Mouse (Mus musculus) embryonic facial prominence, embryonic 15.5 days (tissue): Measurements from ENCODE around the gene 1110051M20Rik. TPM values are rescaled to one million over a fixed set of nuclear protein-coding genes. Genes with fewer than 3 reads are reported as not detected.
"Not testable (repeated sequence)": the region's sequence is repeated elsewhere in the genome, so short reads cannot be mapped to it uniquely, and the experiment has no call there.

Experiments used
- ATAC-seq: fragments of 200-750 bp; cut with Nextera tagmentation; 2 replicates; pipeline ENCODE4 v1.8.0; 2017; ENCODE audit warnings: low read depth, moderate TSS enrichment; ENCODE audit not compliant: insufficient number of reproducible peaks, low FRiP score, low TSS enrichment
- H3K27ac ChIP-seq: fragments of 300-500 bp; sonication (generic); replicated peaks from 2 replicates; pipeline ENCODE4 v1.5.1; 2015; ENCODE audit warnings: mild to moderate bottlenecking, inconsistent platforms
- H3K27me3 ChIP-seq: fragments of 300-500 bp; sonication (generic); 2 replicates; pipeline ENCODE4 v1.6.1; 2015; ENCODE audit warnings: inconsistent platforms
- H3K36me3 ChIP-seq: fragments of 300-500 bp; sonication (generic); 2 replicates; pipeline ENCODE4 v1.6.1; 2015; ENCODE audit warnings: mild to moderate bottlenecking, inconsistent platforms
- H3K4me1 ChIP-seq: fragments of 300-500 bp; sonication (generic); 2 replicates; pipeline ENCODE4 v1.6.1; 2015; ENCODE audit warnings: inconsistent platforms
- H3K4me2 ChIP-seq: fragments of 300-500 bp; sonication (generic); replicated peaks from 2 replicates; pipeline ENCODE4 v1.6.1; 2015; ENCODE audit warnings: mild to moderate bottlenecking, inconsistent platforms
- H3K4me3 ChIP-seq: fragments of 300-500 bp; sonication (generic); replicated peaks from 2 replicates; pipeline ENCODE4 v1.5.1; 2015; ENCODE audit warnings: mild to moderate bottlenecking, inconsistent platforms
- H3K9ac ChIP-seq: fragments of 300-500 bp; sonication (generic); 2 replicates; pipeline ENCODE4 v1.6.1; 2015; ENCODE audit warnings: inconsistent platforms
- H3K9me3 ChIP-seq: fragments of 300-500 bp; sonication (generic); replicated peaks from 2 replicates; pipeline ENCODE4 v1.6.1; 2016; ENCODE audit warnings: inconsistent platforms
- WGBS: fragments of 180-500 bp; shearing (Covaris S2); methylation state at CpG from one replicate; pipeline ENCODE4 v1.1.7; 2015; 5-methylcytosine and 5-hydroxymethylcytosine counted together
- microRNA-seq: library from miRNA; unstranded; fragments of <30 nt; microRNA quantifications from one replicate; pipeline ENCODE4, GENCODE M21; 2016; ENCODE audit warnings: borderline number of aligned reads
- polyA plus RNA-seq: library from polyadenylated mRNA; unstranded; fragments of >200 nt; fragmentation: Nextera tagmentation; extraction: Ambion mirVana; gene quantifications from 2 replicates; pipeline ENCODE4 v1.2.1, GENCODE M21; 2015

Gene 1110051M20Rik
- polyA plus RNA-seq, 1 experiment from 2014 or later: 68.0 TPM

- H3K9ac ChIP-seq: no peak overlapping the region
- no peak for ATAC-seq
- H3K9me3 ChIP-seq: no peaks in the 10 kb centered on the region
- H3K4me2 ChIP-seq: no peak overlapping the region
- H3K27me3 ChIP-seq: no peaks in the 10 kb centered on the region
- no peak overlapping the region for H3K27ac ChIP-seq
- WGBS: 58% methylated on average over 5 of the region's 5 CpGs
- no peak overlapping the region for H3K4me3 ChIP-seq
- 0 out of 2 replicates have a peak, but pooled peaks cover 3% of the 10 kb centered on the region for H3K4me1 ChIP-seq
- H3K36me3 ChIP-seq: no peaks in the 10 kb centered on the region
These were observed 202.0 kb downstream of the 1110051M20Rik start for GRCm38 (mm10) chr2:91242547-91242946.

GRCm38 (mm10) chr2:91237511-91238080, 206.9 kb downstream of the 1110051M20Rik start:
- WGBS: 19% methylated on average over 4 of the region's 4 CpGs
- Histone ChIP-seq H3K4me2 (peak overlapping the region; percentile 84), H3K4me3 (peak overlapping the region; percentile 70), H3K9ac (0 out of 2 replicates have a peak overlapping the region, but pooled peaks have one; percentile 51), H3K27ac (peak overlapping the region; percentile 96)
- H3K27me3 ChIP-seq, H3K9me3 ChIP-seq, H3K4me1 ChIP-seq, H3K36me3 ChIP-seq: not testable (repeated sequence)
- ATAC-seq: peak; percentile 12; the same call in 1 of the 2 replicates

GRCm38 (mm10) chr2:91236601-91237510, 207.6 kb downstream of the 1110051M20Rik start, which contains the start of gene Ddb2:
TSS of gene Ddb2 (minus strand) at chr2:91236982.
- peak within 1 kb of the TSS; percentile 84 for H3K4me2 ChIP-seq
- peaks cover 3% of the 10 kb centered on the region; the same call in 1 of the 2 replicates for H3K36me3 ChIP-seq
- H3K4me1 ChIP-seq: peaks cover 10% of the 10 kb centered on the region
- peak within 1 kb of the TSS; percentile 96 for H3K27ac ChIP-seq
- ATAC-seq: peak; percentile 99
- no peaks in the 10 kb centered on the region for H3K27me3 ChIP-seq
- under 1% methylated on average over 48 of the region's 48 CpGs for WGBS
- no peaks in the 10 kb centered on the region for H3K9me3 ChIP-seq
- peak within 1 kb of the TSS; percentile 51 for H3K9ac ChIP-seq
- peak within 1 kb of the TSS; percentile 70 for H3K4me3 ChIP-seq

- H3K9ac ChIP-seq: no peak overlapping the region
- no peak overlapping the region for H3K27ac ChIP-seq
- no peaks in the 10 kb centered on the region for H3K9me3 ChIP-seq
- ATAC-seq: no peak
- no peaks in the 10 kb centered on the region for H3K4me1 ChIP-seq
- peaks cover 5% of the 10 kb centered on the region; the same call in 1 of the 2 replicates for H3K36me3 ChIP-seq
- WGBS: 53% methylated on average over 2 of the region's 2 CpGs
- H3K4me2 ChIP-seq: no peak overlapping the region
- no peak overlapping the region for H3K4me3 ChIP-seq
- no peaks in the 10 kb centered on the region for H3K27me3 ChIP-seq
These were observed 214.8 kb downstream of the 1110051M20Rik start for GRCm38 (mm10) chr2:91229735-91230134.

Small RNA genes within 50 kb of the gene (microRNA-seq; reads per million reads assigned to microRNA genes)
- gene Gm22071: not detected

Other genes with a start within 250 kb of the 1110051M20Rik start
- gene Nr1h3, start 241.9 kb downstream of the 1110051M20Rik start, polyA plus RNA-seq: 1.8 and 1.9 TPM in 2 replicates
- gene Acp2, start 241.8 kb downstream of the 1110051M20Rik start, polyA plus RNA-seq: 24.2 and 28.3 TPM in 2 replicates
- 18.7 and 19.9 TPM in 2 replicates for gene Ddb2, start 207.7 kb downstream of the 1110051M20Rik start, polyA plus RNA-seq
- gene Pacsin3, start 188.8 kb downstream of the 1110051M20Rik start, polyA plus RNA-seq: 55.1 and 62.8 TPM in 2 replicates
- gene Arfgap2, start 179.7 kb downstream of the 1110051M20Rik start, polyA plus RNA-seq: 83.0 and 83.4 TPM in 2 replicates
- gene Lrp4, start 12.8 kb upstream of the 1110051M20Rik start, polyA plus RNA-seq: 11.1 and 12.0 TPM in 2 replicates
- gene Ckap5, start 82.1 kb upstream of the 1110051M20Rik start, polyA plus RNA-seq: 60.7 and 76.0 TPM in 2 replicates
- 1.0 and 1.5 TPM in 2 replicates for gene F2, start 191.7 kb upstream of the 1110051M20Rik start, polyA plus RNA-seq
- 9.2 and 13.2 TPM in 2 replicates for gene Zfp408, start 205.1 kb upstream of the 1110051M20Rik start, polyA plus RNA-seq
- gene Arhgap1, start 205.2 kb upstream of the 1110051M20Rik start, polyA plus RNA-seq: 122 and 129 TPM in 2 replicates